Mouse (Mus musculus): ENCODE data around the gene Sox2. TPM values are rescaled to one million over a fixed set of nuclear protein-coding genes. Genes with fewer than 3 reads are reported as not detected.
A peak's percentile ranks its signal among the peaks of the same experiment; 100 is the strongest.

Sox2 gene
- polyA plus RNA-seq, 1 experiment from 2014 or later = 4.1 TPM

GRCm38 (mm10) chr3:34647688-34648087 is 2.5 kb upstream of the Sox2 start:
- H3K36me3 ChIP-seq = no peaks in the 10 kb centered on the region
- no peak overlapping the region for H3K9ac ChIP-seq
- no peak overlapping the region for H3K27ac ChIP-seq
- WGBS = under 1% methylated on average over 14 of the region's 14 CpGs
- peaks cover 29% of the 10 kb centered on the region for H3K4me1 ChIP-seq
- peaks cover 90% of the 10 kb centered on the region for H3K27me3 ChIP-seq
- ATAC-seq (ENCODE audit: borderline replicate concordance, extremely low read depth, low FRiP score, low TSS enrichment) = no peak
- no peak overlapping the region for H3K4me3 ChIP-seq
- H3K4me2 ChIP-seq = no peak overlapping the region
- H3K9me3 ChIP-seq = no peaks in the 10 kb centered on the region

- H3K27ac ChIP-seq = no peak overlapping the region
- no peak overlapping the region for H3K9ac ChIP-seq
- peak overlapping the region; percentile 60 for H3K4me2 ChIP-seq
- no peak for ATAC-seq (ENCODE audit: borderline replicate concordance, extremely low read depth, low FRiP score, low TSS enrichment)
- 3% methylated on average over 19 of the region's 19 CpGs for WGBS
- H3K27me3 ChIP-seq = peaks cover 90% of the 10 kb centered on the region
- H3K4me1 ChIP-seq = peaks cover 29% of the 10 kb centered on the region
- no peaks in the 10 kb centered on the region for H3K36me3 ChIP-seq
- H3K4me3 ChIP-seq = peak overlapping the region; percentile 41
- H3K9me3 ChIP-seq = no peaks in the 10 kb centered on the region
Measured at GRCm38 (mm10) chr3:34648105-34648832, 1.9 kb upstream of the Sox2 start.

- Histone ChIP-seq H3K4me2 (peak overlapping the region; percentile 60), H3K36me3 (no peaks in the 10 kb centered on the region), H3K9ac (no peak overlapping the region), H3K9me3 (no peaks in the 10 kb centered on the region), H3K4me3 (peak overlapping the region; percentile 41), H3K27ac (no peak overlapping the region), H3K27me3 (peaks cover 90% of the 10 kb centered on the region), H3K4me1 (peaks cover 29% of the 10 kb centered on the region)
- ATAC-seq (ENCODE audit: borderline replicate concordance, extremely low read depth, low FRiP score, low TSS enrichment) = peak; percentile 61
- WGBS = 2% methylated on average over 50 of the region's 50 CpGs
Measured at GRCm38 (mm10) chr3:34648833-34649719, 1.1 kb upstream of the Sox2 start.

GRCm38 (mm10) chr3:34650621-34651361 is 586 bp downstream of the Sox2 start:
- H3K9ac ChIP-seq = peak overlapping the region; percentile 29; the same call in 1 of the 2 replicates
- peaks cover 29% of the 10 kb centered on the region for H3K4me1 ChIP-seq
- H3K27ac ChIP-seq = peak overlapping the region; percentile 61
- H3K4me2 ChIP-seq = peak overlapping the region; percentile 60
- H3K4me3 ChIP-seq = peak overlapping the region; percentile 41
- ATAC-seq (ENCODE audit: borderline replicate concordance, extremely low read depth, low FRiP score, low TSS enrichment) = no peak
- no peaks in the 10 kb centered on the region for H3K36me3 ChIP-seq
- H3K9me3 ChIP-seq = no peaks in the 10 kb centered on the region
- H3K27me3 ChIP-seq = peaks cover 90% of the 10 kb centered on the region
- 1% methylated on average over 67 of the region's 67 CpGs for WGBS

- H3K4me1 ChIP-seq = peaks cover 29% of the 10 kb centered on the region
- no peaks in the 10 kb centered on the region for H3K36me3 ChIP-seq
- no peaks in the 10 kb centered on the region for H3K9me3 ChIP-seq
- H3K27me3 ChIP-seq = peaks cover 90% of the 10 kb centered on the region
- no peak overlapping the region for H3K27ac ChIP-seq
- H3K9ac ChIP-seq = 0 out of 2 replicates have a peak overlapping the region, but pooled peaks have one; percentile 29
- peak overlapping the region; percentile 41 for H3K4me3 ChIP-seq
- 2% methylated on average over 26 of the region's 26 CpGs for WGBS
- H3K4me2 ChIP-seq = no peak overlapping the region
- ATAC-seq (ENCODE audit: borderline replicate concordance, extremely low read depth, low FRiP score, low TSS enrichment) = no peak
Measured at GRCm38 (mm10) chr3:34651486-34652170, 1.4 kb downstream of the Sox2 start.

- no peak overlapping the region for H3K27ac ChIP-seq
Measured at GRCm38 (mm10) chr3:34652616-34653015, 2.4 kb downstream of the Sox2 start.

GRCm38 (mm10) chr3:34653235-34653976 is 3.2 kb downstream of the Sox2 start:
- Histone ChIP-seq H3K9me3 (no peaks in the 10 kb centered on the region), H3K27ac (no peak overlapping the region), H3K36me3 (no peaks in the 10 kb centered on the region), H3K27me3 (peaks cover 93% of the 10 kb centered on the region), H3K9ac (no peak overlapping the region), H3K4me1 (peaks cover 28% of the 10 kb centered on the region), H3K4me2 (no peak overlapping the region), H3K4me3 (peak overlapping the region; percentile 11; the same call in 1 of the 2 replicates)
- no peak for ATAC-seq (ENCODE audit: borderline replicate concordance, extremely low read depth, low FRiP score, low TSS enrichment)
- WGBS = 1% methylated on average over 26 of the region's 26 CpGs

More at GRCm38 (mm10) chr3:34652616-34653015, 2.4 kb downstream of the Sox2 start:
- H3K4me3 ChIP-seq = peak overlapping the region; percentile 12
- H3K9me3 ChIP-seq = no peaks in the 10 kb centered on the region
- H3K9ac ChIP-seq = no peak overlapping the region
- no peak overlapping the region for H3K4me2 ChIP-seq
- ATAC-seq (ENCODE audit: borderline replicate concordance, extremely low read depth, low FRiP score, low TSS enrichment) = no peak
- peaks cover 91% of the 10 kb centered on the region for H3K27me3 ChIP-seq
- H3K4me1 ChIP-seq = peaks cover 29% of the 10 kb centered on the region
- under 1% methylated on average over 14 of the region's 14 CpGs for whole genome bisulfite sequencing
- no peaks in the 10 kb centered on the region for H3K36me3 ChIP-seq

- H3K27ac ChIP-seq = no peak overlapping the region
- no peak overlapping the region for H3K9ac ChIP-seq
- no peaks in the 10 kb centered on the region for H3K36me3 ChIP-seq
- H3K4me3 ChIP-seq = peak overlapping the region; percentile 11; the same call in 1 of the 2 replicates
- no peaks in the 10 kb centered on the region for H3K9me3 ChIP-seq
- ATAC-seq (ENCODE audit: borderline replicate concordance, extremely low read depth, low FRiP score, low TSS enrichment) = no peak
- H3K4me2 ChIP-seq = no peak overlapping the region
- 4% methylated on average over 9 of the region's 9 CpGs for WGBS
- peaks cover 21% of the 10 kb centered on the region for H3K4me1 ChIP-seq
- peaks cover 93% of the 10 kb centered on the region for H3K27me3 ChIP-seq
Measured at GRCm38 (mm10) chr3:34653977-34654500, 3.8 kb downstream of the Sox2 start.

- peaks cover 93% of the 10 kb centered on the region for H3K27me3 ChIP-seq
- no peak overlapping the region for H3K4me2 ChIP-seq
- H3K9ac ChIP-seq = no peak overlapping the region
Measured at GRCm38 (mm10) chr3:34654781-34655180, 4.6 kb downstream of the Sox2 start.

GRCm38 (mm10) chr3:34655311-34656075 is 5.3 kb downstream of the Sox2 start:
- peaks cover 93% of the 10 kb centered on the region for H3K27me3 ChIP-seq
- H3K4me1 ChIP-seq = peaks cover 7% of the 10 kb centered on the region; the same call in 1 of the 2 replicates
- WGBS = 9% methylated on average over 11 of the region's 11 CpGs
- no peaks in the 10 kb centered on the region for H3K36me3 ChIP-seq
- H3K9ac ChIP-seq = no peak overlapping the region
- H3K4me2 ChIP-seq = no peak overlapping the region
- no peaks in the 10 kb centered on the region for H3K9me3 ChIP-seq
- no peak overlapping the region for H3K27ac ChIP-seq
- no peak overlapping the region for H3K4me3 ChIP-seq
- ATAC-seq (ENCODE audit: borderline replicate concordance, extremely low read depth, low FRiP score, low TSS enrichment) = no peak

More at GRCm38 (mm10) chr3:34654781-34655180, 4.6 kb downstream of the Sox2 start:
- Histone ChIP-seq H3K4me1 (peaks cover 14% of the 10 kb centered on the region), H3K9me3 (no peaks in the 10 kb centered on the region), H3K36me3 (no peaks in the 10 kb centered on the region), H3K27ac (no peak overlapping the region), H3K4me3 (no peak overlapping the region)
- 20% methylated on average over 6 of the region's 6 CpGs for WGBS
- ATAC-seq (ENCODE audit: borderline replicate concordance, extremely low read depth, low FRiP score, low TSS enrichment) = no peak

All from lung, embryonic 15.5 days (tissue).